Mouse (Mus musculus): Measurements from ENCODE around the gene Tha1.

GRCm38 (mm10) chr11:117894676-117895075, 21.4 kb upstream of the Tha1 start:
- no peak for TF ChIP-seq CTCF (IDR thresholded peaks at IDR 0.05; ENCODE audit: extremely low read depth, insufficient read depth, insufficient read length, insufficient replicate concordance)
- no peak for TF ChIP-seq POLR2A (IDR thresholded peaks at IDR 0.05; ENCODE audit: low read depth, low read length)
